Mouse (Mus musculus) brain, embryonic 14.5 days (tissue): Measurements from ENCODE around the gene Arhgap17. TPM values are rescaled to one million over a fixed set of nuclear protein-coding genes. Genes with fewer than 3 reads are reported as not detected.

Experiments used
- DNase-seq: peaks from one replicate; pipeline ENCODE4 v3.0.0-alpha.2; 2011; ENCODE audit warnings: low read depth
- CTCF ChIP-seq: fragments of 200-500 bp; IDR thresholded peaks from 2 replicates; pipeline ENCODE4 v1.5.1; 2012; ENCODE audit warnings: inconsistent platforms, mild to moderate bottlenecking, moderate library complexity, borderline replicate concordance; ENCODE audit not compliant: insufficient read depth, insufficient read length; ENCODE audit errors: extremely low read depth
- POLR2A ChIP-seq: fragments of 200-500 bp; IDR thresholded peaks from 2 replicates; pipeline ENCODE4 v1.6.1; 2012; ENCODE audit warnings: mild to moderate bottlenecking, inconsistent platforms, borderline replicate concordance; ENCODE audit not compliant: poor library complexity, insufficient read depth, insufficient read length, severe bottlenecking; ENCODE audit errors: extremely low read depth
- polyA plus RNA-seq: library from polyadenylated mRNA; depleted of rRNA; stranded (reverse); fragments of >200 nt; gene quantifications from 2 replicates; pipeline ENCODE4 v1.2.3, GENCODE M21; 2012

Arhgap17 gene
- polyA plus RNA-seq, 1 experiment = 24.4 TPM

DNA sequence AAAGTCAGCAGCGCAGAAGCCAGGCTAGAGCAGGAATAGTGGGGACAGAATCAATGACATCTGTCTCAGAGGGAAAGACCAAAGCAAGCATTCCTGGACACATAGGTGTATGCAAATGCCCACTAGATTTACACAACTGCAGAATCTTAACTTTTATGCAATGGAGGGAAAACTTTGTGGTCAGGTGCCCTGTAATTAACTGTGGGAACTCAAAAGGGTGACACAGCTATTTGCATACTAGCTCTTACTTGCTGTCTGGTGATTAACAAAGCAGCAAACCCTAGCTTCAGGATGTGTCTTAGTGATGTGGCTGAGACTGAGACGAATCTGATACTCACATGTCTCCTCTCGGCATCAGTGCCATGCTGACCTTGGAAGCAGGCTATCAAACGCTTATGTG is 42.8 kb downstream of the Arhgap17 start:
- no peak for DNase-seq
- TF ChIP-seq CTCF (no peak), POLR2A (no peak)

DNA sequence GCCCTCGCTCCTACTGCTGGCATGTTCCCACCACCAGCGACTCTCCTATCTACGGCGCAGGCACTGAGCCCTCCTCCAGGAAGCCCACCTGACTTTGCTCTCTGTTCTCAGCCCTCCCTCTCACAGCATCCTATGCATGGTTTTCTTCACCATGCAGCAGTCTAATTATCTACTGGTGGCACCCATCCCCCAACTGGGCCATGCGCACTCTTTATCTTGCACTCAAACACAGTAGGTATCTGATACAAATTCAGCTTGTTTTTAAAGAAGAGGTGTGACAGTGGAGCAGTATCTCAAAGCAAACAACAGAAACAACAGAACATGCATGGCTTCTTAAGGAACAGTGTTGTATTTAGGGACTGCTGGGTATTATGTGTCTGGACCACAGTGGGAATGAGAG is 43.7 kb downstream of the Arhgap17 start:
- no peak for DNase-seq
- TF ChIP-seq POLR2A (no peak), CTCF (no peak)

- TF ChIP-seq CTCF (no peak), POLR2A (no peak)
These were observed 45.6 kb downstream of the Arhgap17 start for GRCm38 (mm10) chr7:123324105-123324504.

GRCm38 (mm10) chr7:123323388-123323787 is 46.3 kb downstream of the Arhgap17 start:
- TF ChIP-seq POLR2A (no peak), CTCF (no peak)
- DNase-seq = no peak

More at GRCm38 (mm10) chr7:123324105-123324504, 45.6 kb downstream of the Arhgap17 start:
- no peak for DNase-seq

GRCm38 (mm10) chr7:123322452-123323121 is 47.1 kb downstream of the Arhgap17 start:
- no peak for DNase-seq
- TF ChIP-seq POLR2A (no peak), CTCF (no peak)

- no peak for DNase-seq
- TF ChIP-seq CTCF = no peak
These were observed 57.0 kb downstream of the Arhgap17 start for GRCm38 (mm10) chr7:123312738-123313137.

DNA sequence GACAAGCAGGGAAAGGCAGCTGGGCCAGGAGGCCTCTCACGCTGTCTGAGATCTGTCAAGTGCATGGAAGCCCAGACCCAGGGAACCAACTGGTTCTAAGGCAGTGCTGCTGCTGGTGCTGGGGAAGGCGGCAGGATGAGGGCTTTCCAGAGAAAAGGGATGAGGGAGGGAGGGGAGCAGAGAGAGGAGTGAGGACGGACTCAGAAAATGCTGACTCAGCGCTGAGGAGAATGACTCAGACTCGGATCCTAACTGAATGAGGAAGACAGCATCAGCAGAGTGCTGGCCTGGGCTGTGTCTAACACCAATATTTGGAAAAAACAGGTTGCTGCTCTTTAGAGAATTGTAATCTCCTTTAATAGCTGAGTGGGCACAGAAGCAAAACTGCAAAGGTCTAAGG is 57.9 kb downstream of the Arhgap17 start:
- DNase-seq = no peak
- no peak for TF ChIP-seq POLR2A
- no peak for TF ChIP-seq CTCF

DNA sequence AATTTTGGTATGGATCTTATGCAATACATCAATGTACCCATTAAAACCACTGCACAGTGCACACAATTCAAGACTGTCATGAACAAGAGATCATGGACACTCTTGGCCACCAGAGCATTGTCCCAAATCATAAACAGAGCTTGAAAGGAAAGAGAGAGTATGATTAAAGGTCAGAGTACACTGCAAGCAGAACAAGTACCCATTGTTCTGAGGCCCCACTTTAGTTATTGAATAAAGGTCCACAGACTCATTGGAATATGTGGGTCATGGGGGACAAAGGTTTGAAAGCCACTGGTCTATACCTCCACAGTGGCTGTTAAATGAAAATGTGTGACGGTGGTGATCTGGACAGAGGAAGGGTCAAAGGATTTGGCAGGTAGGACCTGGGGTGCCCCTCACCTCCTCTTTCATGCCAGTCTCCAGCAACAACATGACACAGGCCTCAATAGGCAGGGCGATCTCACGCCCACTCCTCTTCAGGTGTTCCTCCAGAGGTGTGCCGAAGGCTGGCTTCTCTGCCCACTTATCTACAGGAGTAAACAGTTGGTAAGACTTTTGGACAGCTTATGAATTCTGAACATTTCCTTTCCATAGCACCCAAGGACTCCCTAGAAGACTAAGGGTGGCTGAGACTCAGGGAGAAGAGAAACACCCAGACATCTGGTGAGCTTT is 61.7 kb downstream of the Arhgap17 start:
- DNase-seq = no peak

DNA sequence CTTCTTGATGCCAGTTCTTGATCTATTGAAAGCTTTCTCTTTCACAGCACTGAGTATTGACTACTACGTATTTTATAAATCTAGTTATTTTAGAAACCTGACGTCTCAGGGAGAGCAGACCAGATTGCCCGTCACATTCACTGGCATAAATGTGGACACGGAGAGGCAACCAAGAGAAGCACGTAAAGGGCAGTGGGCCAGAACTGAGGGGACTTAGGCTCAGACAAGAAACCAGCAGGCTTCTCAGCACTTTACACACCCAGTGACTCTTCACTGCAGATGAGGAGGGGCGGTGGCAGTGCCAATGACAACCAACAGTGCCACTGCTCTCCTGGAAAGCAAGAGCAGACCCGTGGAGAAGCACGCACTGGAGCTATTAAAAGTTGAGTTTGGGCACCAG is 62.5 kb downstream of the Arhgap17 start:
- TF ChIP-seq CTCF = no peak
- no peak for TF ChIP-seq POLR2A
- DNase-seq = no peak

More for the DNA sequence above, 61.7 kb downstream of the Arhgap17 start:
- TF ChIP-seq CTCF (no peak), POLR2A (no peak)

DNA sequence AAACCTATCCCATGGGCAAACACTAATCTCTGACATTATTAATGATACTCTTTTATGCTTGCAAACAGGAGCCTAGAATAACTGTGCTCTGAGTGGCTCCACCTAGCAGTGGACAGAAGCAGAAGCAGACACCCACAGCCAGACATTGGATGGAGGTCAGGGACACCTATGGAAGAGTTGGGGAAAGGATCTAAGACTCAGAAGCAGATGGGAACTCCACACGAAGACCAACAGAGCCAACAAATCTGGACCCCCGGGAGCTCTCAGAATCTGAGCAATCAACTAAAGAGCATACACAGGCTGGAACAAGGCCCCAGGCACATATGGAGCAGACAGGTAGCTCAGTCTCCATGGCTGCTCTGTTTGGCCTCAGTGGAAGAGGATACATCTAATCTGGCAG is 64.3 kb downstream of the Arhgap17 start:
- no peak for TF ChIP-seq POLR2A
- no peak for DNase-seq

DNA sequence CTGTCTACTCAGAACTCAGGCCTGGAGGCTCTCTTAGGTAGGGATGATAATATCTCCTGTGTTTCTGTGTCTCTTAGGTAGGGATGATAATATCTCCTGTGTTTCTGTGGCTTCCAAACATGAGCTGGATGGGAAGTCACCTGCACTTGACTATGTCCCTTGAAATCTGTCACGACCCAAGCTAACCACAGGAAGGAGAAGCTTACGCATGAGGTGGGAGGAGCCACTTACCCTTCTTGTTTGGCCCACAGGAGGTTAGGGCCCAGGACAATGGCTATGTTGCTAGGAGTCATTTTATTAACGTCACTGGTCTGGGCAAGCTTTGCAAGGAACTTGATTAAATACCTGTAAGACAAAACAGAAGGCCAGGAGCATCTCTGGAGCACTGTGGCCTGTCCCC is 69.5 kb downstream of the Arhgap17 start:
- no peak for DNase-seq
- TF ChIP-seq POLR2A (no peak), CTCF (no peak)

DNA sequence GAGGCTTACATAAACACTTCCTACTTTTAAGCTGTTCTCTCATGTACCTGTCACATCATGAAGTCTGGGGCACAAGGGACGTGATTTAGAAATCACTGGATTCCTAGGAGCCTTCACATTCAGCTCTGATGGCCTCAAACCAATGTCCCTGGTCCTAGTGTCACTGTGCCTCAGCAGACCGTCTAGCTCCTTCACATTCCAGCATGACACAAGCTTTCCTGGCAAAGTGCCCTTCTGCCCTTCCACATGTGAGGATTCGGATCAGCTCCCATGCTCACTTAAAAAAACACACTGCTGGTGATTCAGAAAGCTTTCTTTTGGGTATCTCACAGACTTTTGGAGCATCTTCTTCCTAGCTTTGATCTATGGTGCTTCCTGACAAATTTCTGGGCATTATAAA is 71.5 kb downstream of the Arhgap17 start:
- peak; percentile 23 for DNase-seq
- TF ChIP-seq CTCF = no peak
- no peak for TF ChIP-seq POLR2A
